Mouse (Mus musculus): Measurements from ENCODE around the gene Rusc2.

- TF ChIP-seq CTCF (IDR thresholded peaks at IDR 0.05; ENCODE audit: control insufficient read depth, insufficient read depth, insufficient replicate concordance, low read depth, low read length): no peak
- no peak for TF ChIP-seq POLR2A (IDR thresholded peaks at IDR 0.05; ENCODE audit: control insufficient read depth, low read depth, low read length)
Measured at GRCm38 (mm10) chr4:43470301-43470700, 88.5 kb downstream of the Rusc2 start.
